Mouse (Mus musculus): ENCODE measurements around the gene Cdc25a. TPM values are rescaled to one million over a fixed set of nuclear protein-coding genes. Genes with fewer than 3 reads are reported as not detected.

The Cdc25a gene
- total RNA-seq, 2 experiments from 2014 or later, result 5.5 to 6.9 TPM

- Histone ChIP-seq H3K27ac (no peak overlapping the region), H3K4me3 (no peak overlapping the region)
- intact Hi-C loops (cut with DNase I), result loop anchor here (10.0 kb wide), 2 partner anchors 741 to 871 kb away; partner anchors contain the start of gene Pfkfb4
- TF ChIP-seq CTCF (IDR thresholded peaks at IDR 0.05), result no peak
- no peak for DNase-seq (ENCODE audit: extremely low spot score in 1 of 2, low spot score in 2 of 2)
Measured at GRCm38 (mm10) chr9:109866218-109866617, 9.2 kb upstream of the Cdc25a start.

DNA sequence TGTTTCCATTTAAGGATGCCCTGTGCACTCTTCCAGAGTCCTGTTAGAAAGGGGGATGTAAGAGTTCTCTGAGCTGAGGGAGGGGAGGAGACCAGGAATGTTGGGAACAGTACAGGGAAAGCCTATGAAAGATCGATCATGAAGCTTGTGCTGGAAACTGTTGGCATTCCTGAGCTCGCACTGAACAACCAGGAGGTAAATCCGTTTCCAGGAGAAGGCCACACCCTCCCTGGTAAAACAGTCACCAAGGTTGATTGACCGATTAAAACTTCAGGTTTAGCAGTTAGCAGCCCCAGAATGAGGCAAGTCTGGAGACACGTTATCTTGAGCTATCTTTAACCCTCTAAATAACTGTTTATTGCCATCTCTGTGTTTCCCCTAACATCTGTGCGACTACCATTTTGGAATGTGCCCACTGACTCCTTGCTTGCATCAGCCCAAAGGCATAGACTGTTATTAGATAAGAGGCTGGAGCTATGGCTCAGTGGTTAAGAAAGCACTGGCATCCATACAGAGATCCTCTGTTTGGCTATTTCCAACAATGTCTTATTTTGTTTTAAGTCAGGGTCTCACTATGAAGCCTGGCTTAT is 4.3 kb upstream of the Cdc25a start:
- no peak for DNase-seq (ENCODE audit: extremely low spot score in 1 of 2, low spot score in 2 of 2)
- TF ChIP-seq CTCF (IDR thresholded peaks at IDR 0.05), result no peak
- H3K27ac ChIP-seq, result no peak overlapping the region
- no peak overlapping the region for H3K4me3 ChIP-seq
- intact Hi-C loops (cut with DNase I), result no loop called here

DNA sequence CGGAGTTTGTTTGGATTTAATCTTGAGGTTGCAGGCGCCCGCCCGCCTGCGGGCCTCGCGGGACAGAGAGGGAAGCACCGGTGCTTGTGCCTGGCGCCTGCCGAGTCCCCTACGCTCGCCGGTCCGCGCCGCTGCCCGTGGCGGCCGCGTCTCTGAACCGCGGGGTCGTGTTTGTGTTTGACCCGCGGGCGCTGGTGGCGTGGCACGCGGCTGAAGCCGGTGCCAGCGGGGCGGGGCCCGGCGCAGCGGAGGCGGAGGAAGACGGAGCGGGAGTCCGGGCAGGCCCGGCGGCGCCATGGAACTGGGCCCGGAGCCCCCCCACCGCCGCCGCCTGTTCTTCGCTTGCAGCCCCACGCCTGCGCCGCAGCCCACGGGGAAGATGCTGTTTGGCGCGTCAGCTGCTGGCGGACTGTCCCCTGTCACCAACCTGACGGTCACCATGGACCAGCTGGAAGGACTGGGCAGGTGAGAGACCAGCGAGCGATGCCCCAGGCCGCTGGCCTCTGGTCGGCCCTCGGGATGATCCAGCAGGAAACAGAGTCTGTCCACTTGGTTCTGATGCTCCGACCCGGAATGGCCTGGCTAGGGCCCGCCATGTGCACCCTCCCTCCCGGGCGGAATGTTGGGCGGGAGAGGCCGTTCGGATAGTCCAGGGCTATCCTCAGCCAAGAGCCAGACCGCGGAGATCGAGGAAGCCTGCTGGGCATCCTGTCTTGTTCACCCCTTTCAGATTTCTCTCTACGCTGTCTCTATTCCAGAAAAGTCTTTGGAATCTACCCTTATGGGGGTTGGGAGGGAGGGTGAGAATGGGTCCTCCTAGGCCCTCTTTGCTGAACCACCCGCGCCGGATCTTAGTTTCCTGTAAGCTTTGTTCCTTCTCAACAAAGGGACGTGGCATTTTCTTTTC is 569 bp downstream of the Cdc25a start:
- no peak for TF ChIP-seq CTCF (IDR thresholded peaks at IDR 0.05)
- DNase-seq (ENCODE audit: extremely low spot score in 1 of 2, low spot score in 2 of 2), result peak; percentile 50 to 56
- Histone ChIP-seq H3K27ac (peak overlapping the region; percentile 70; the same call in 1 of the 2 replicates), H3K4me3 (peak overlapping the region; percentile 72)
- intact Hi-C loops (cut with DNase I), result no loop called here

GRCm38 (mm10) chr9:109876756-109877155 is 1.4 kb downstream of the Cdc25a start:
- no peak overlapping the region for H3K27ac ChIP-seq
- no peak for DNase-seq (ENCODE audit: extremely low spot score in 1 of 2, low spot score in 2 of 2)
- intact Hi-C loops (cut with DNase I), result no loop called here
- peak overlapping the region; percentile 72 for H3K4me3 ChIP-seq
- no peak for TF ChIP-seq CTCF (IDR thresholded peaks at IDR 0.05)

DNA sequence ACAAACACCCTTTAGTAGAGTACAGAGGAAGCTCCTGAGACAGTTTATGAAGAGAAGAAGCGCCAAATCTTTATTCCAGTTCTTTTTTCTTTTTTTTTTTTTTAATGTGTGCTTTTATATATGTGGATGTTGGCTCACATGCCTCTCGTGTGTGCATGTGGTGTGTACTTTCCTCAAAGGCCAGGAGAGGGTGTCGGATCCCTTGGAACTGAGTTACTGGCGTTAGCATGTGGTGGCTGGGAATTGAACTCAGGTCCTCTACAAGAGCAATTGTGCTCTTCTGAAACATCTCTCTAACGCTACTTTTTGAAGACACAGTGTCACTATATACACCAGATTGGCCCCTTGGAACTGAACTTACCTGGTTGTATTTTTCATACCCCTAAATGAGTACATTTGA is 2.3 kb downstream of the Cdc25a start:
- Histone ChIP-seq H3K4me3 (no peak overlapping the region), H3K27ac (no peak overlapping the region)
- intact Hi-C loops (cut with DNase I), result no loop called here
- TF ChIP-seq CTCF (IDR thresholded peaks at IDR 0.05), result no peak
- DNase-seq (ENCODE audit: extremely low spot score in 1 of 2, low spot score in 2 of 2), result no peak

DNA sequence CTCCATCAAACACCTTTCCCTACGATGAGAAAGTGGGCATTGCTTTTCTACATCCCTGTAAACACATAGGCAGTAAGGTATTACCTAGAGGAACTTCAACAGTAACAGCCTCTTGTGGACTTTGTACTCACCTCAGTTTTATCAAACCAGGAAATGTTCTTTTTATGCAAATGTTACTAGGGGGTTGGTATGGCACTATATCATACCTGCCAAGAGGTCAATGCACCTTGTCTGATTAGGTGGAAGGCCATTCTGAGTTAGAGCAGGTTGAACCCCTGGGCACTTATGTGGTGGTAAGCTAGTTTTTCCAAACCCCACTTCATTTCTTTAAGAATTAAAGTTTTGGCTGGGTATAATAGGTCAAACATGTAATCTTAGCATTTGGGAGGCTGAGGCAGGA is 3.9 kb downstream of the Cdc25a start:
- no peak overlapping the region for H3K4me3 ChIP-seq
- no peak for TF ChIP-seq CTCF (IDR thresholded peaks at IDR 0.05)
- no peak overlapping the region for H3K27ac ChIP-seq
- DNase-seq (ENCODE audit: extremely low spot score in 1 of 2, low spot score in 2 of 2), result no peak
- intact Hi-C loops (cut with DNase I), result no loop called here

DNA sequence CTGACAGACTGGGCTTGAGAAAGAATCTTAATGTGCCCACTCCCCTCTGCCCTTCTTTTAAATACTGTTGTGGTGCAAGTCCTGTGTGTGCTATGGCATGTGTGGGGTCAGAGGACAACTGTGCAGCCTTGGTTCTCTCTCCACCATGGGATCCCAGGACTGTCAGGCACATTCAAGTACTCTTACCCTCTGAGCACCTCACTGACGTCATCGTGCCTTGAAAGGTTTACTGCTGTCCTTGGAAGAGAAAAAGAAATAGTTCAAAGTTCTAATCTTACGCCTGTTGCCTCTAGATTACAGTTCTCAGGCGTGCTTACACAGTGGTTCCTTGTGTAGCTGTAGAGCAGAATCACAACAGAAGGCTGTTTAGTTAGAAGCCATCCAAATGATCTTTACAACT is 10.9 kb downstream of the Cdc25a start:
- Histone ChIP-seq H3K4me3 (no peak overlapping the region), H3K27ac (no peak overlapping the region)
- no peak for DNase-seq (ENCODE audit: extremely low spot score in 1 of 2, low spot score in 2 of 2)
- no peak for TF ChIP-seq CTCF (IDR thresholded peaks at IDR 0.05)
- intact Hi-C loops (cut with DNase I), result no loop called here

DNA sequence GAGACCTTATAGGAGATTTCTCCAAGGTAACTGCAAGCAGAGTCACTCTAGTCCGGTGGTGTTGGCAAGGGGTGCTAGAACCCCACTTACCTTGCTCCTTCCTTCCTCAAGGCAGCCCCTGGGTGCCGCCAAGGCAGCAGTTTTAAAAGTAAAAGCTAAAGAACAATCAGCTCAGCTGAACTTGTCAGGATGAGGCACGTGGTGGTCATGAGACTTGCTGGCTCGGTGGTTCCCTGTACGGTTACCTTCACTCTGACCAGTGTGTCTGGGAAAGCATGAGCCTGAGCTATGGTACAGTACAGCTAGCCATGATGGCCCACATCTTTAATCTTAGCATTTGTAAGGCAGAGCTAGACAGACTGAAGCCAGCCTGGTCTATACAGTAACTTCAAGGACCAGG is 11.9 kb downstream of the Cdc25a start:
- DNase-seq (ENCODE audit: extremely low spot score in 1 of 2, low spot score in 2 of 2), result no peak
- intact Hi-C loops (cut with DNase I), result no loop called here
- Histone ChIP-seq H3K27ac (no peak overlapping the region), H3K4me3 (no peak overlapping the region)
- no peak for TF ChIP-seq CTCF (IDR thresholded peaks at IDR 0.05)

DNA sequence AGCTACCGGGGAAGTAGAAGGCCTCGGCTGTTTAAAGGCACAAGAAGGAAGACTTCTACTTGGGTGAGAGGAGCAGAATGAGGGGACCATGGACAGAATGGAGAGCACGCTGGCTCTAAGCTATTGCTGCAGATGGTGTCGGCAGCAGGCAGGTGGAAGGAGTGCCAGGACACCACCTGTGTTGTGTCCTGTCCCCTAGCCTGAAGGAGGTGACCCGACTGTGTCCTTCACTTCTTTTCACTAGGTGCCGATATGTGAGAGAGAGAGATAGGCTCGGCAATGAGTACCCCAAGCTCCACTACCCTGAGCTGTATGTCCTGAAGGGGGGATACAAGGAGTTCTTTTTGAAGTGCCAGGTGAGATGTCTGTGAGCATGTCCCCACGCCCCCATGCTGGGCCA is 16.1 kb downstream of the Cdc25a start:
- intact Hi-C loops (cut with DNase I), result loop anchor here (5.0 kb wide), 1 partner anchor 406 kb away; no protein-coding TSS in a partner anchor
- H3K4me3 ChIP-seq, result no peak overlapping the region
- no peak for TF ChIP-seq CTCF (IDR thresholded peaks at IDR 0.05)
- no peak for DNase-seq (ENCODE audit: extremely low spot score in 1 of 2, low spot score in 2 of 2)
- H3K27ac ChIP-seq, result no peak overlapping the region

- intact Hi-C loops (cut with DNase I), result loop anchor here (2.0 to 5.0 kb wide), 2 partner anchors 208 to 405 kb away; no protein-coding TSS in a partner anchor
- Histone ChIP-seq H3K4me3 (no peak overlapping the region), H3K27ac (no peak overlapping the region)
- DNase-seq (ENCODE audit: extremely low spot score in 1 of 2, low spot score in 2 of 2), result peak; percentile 67 to 76
- peak; percentile 89 for TF ChIP-seq CTCF (IDR thresholded peaks at IDR 0.05)
Measured at GRCm38 (mm10) chr9:109892651-109893250, 17.4 kb downstream of the Cdc25a start.

DNA sequence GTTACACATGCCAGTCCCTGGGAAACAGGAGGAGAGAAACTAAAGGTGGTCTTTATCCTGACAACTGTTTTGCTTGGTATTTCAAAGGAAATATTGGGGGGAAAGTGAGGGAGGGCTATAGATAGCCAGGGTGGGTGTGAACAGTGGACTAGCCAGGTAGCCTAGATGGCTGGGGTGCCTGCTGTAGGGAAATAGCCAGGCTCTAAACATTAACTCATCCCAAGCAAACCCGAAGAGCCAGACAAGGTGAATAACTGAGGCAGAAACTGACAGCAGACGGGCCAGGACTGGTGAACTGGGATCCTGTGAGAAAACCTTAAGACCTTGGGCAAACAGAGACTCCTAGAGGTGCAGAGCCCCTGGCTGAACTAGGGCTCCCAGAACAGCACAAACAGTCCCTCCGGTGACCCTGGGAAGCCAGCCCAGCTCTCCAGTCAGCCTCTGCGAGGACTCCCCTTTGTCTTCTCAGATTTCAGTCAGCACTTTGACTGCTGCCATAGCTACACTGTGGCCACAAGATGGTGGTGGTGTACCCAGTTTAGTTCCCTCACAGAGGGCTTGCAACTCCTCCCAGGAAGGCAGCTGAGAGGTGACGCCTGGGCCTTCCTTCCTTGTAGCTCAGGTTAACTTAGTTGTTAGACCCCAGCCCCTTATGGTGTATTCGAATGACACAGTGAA is 19.2 kb downstream of the Cdc25a start:
- peak; percentile 83 for TF ChIP-seq CTCF (IDR thresholded peaks at IDR 0.05)
- H3K27ac ChIP-seq, result peak overlapping the region; percentile 37; the same call in 1 of the 2 replicates
- intact Hi-C loops (cut with DNase I), result loop anchor here (1.0 to 5.0 kb wide), 4 partner anchors 37 to 403 kb away; partner anchors contain the start of gene Map4
- no peak overlapping the region for H3K4me3 ChIP-seq
- DNase-seq (ENCODE audit: extremely low spot score in 1 of 2, low spot score in 2 of 2), result peak; percentile 61 to 67
